Mouse (Mus musculus): ENCODE results near the gene Omg. TPM values are rescaled to one million over a fixed set of nuclear protein-coding genes. Genes with fewer than 3 reads are reported as not detected.

The Omg gene
- polyA plus RNA-seq (2012): 0.05 TPM in 2 replicates

DNA sequence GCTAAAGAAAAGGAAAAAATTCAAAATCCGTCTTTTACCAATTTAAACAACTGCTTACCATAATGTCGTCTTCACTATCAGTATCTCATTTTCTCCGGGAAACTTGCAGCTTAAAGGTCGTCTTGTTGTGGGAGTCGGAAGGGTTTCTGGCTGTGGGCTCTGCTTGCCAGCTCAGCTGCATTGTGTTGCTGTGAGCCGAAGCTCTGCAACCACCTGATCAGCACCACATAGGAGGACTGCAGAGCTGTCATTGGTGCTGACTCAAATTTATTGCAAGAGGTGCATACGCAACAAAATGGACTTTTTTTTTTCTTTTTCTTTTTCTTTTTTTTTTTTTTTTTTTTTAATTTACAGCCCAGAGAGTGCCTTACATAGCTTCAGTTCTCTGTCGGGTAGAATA, at the start of gene Omg:
Omg (minus strand) TSS at position 240 of the 400 bp plus-strand sequence.

DNA sequence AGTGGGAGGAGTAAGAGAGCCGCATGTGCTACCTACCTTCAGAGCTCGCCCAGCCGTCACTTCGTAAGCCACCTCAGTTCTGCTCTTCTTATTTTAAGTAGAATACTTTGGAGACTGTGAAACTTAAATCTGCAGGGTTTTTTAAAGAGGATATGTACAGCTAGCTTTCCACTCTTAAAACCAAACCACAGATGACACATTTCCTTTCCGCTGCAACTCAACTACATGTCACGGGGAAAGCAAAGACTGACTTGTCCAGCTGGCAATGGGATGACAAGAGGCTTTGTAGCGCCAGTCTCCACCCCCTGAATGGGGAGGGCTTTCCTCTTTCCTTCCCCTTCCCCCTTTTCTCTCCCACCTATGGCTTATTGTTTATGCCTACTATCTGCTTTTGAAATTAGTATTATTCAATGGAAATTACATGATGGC, 26.5 kb upstream of the Omg start, which contains the start of the genes Evi2 and Evi2a:
Evi2 (minus strand) TSS at position 257 of the 429 bp plus-strand sequence.
Evi2a (minus strand) TSS at position 277 of the 429 bp plus-strand sequence.

DNA sequence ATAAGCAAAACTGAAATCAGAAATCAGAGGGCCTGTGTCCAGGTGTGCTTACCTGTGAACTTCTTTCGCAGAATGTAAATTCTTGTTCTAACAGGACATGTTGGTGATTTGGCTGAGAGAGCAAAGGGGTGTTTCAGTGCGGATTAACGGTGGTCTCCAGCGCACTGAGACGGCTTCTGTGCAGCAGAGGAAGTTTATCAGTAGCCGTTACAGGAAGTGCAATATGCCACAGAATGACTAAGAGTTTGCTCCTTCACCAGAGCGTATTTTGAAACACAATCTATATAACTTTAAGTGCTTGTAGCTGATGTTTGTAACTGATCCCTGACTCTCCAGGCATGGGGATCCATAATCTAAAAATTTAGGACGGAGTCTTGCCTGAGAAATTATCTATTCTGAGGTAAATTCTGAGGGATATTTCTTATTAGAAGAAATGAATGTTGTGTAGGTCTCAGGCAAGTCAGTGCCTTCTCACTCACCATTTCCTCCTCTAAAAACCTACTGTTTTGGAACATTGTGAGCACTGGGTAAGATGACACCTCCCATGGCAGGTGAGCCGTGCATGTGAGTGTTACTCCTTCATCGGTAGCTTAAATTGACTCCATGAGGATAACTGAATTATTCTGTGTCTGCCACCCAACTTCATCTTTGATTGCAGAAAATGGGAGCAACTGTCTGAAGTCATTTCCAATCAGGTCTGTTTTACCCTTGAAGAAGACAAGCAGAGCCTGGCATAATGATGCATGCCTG, 19.9 kb upstream of the Omg start, which contains the start of gene Evi2b:
Evi2b (minus strand) TSS at position 203 of the 750 bp plus-strand sequence.

Other genes starting within 250 kb of the Omg start
- 214 and 242 TPM in 2 replicates for gene Wsb1, start 249.4 kb downstream of the Omg start, polyA plus RNA-seq (2012)
- gene Gm9964, start 207.2 kb downstream of the Omg start, polyA plus RNA-seq (2012): not detected in 2 replicates
- gene Nf1, start 164.4 kb downstream of the Omg start, polyA plus RNA-seq (2012): 6.0 and 6.2 TPM in 2 replicates
- gene Evi2b, start 19.7 kb upstream of the Omg start, polyA plus RNA-seq (2012): 22.3 and 23.3 TPM in 2 replicates
- 0.28 and 0.42 TPM in 2 replicates for gene Evi2, start 26.5 kb upstream of the Omg start, polyA plus RNA-seq (2012)
- 1.6 and 2.2 TPM in 2 replicates for gene Evi2a, start 26.5 kb upstream of the Omg start, polyA plus RNA-seq (2012)
- gene Rab11fip4, start 87.1 kb upstream of the Omg start, polyA plus RNA-seq (2012): 2.3 and 4.6 TPM in 2 replicates

Measured in megakaryocyte-erythroid progenitor cell, adult 5 weeks (primary cell).